Mouse (Mus musculus) T-helper 17 cell (primary cell): ENCODE measurements around the gene Fam168b.

Experiments used
- in situ Hi-C, 2 experiments: fragments of 300-600 bp; cut with MboI, MseI; formaldehyde crosslinking; loops; 1 replicate in 1 of 2; 2 replicates in 1 of 2; pipeline ENCODE4 v1.15.1; 2025; ENCODE audit warnings: high pct_unique_total_duplicates in 2 of 2

Fam168b gene

DNA sequence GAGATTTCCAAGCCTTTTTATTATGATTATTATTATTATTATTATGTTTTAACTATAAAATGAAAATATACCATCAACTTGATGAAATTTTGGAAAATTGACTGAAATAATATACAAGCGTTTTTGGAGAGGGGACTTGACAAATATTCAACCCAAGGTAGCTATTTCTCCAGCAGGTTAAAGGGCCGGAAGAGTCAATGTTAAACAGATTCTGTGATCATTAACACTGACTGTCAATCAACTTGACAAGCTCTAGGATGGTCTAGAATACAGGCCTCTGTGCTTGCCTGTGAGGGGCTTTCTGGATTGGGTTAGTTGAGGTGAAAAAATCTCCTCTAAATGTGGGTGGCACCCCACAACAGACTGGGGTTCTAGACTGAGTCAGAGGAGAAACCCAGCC lies 10.9 kb upstream of the Fam168b start:
- in situ Hi-C loops = loop anchor here (5.0 to 10.0 kb wide), 3 partner anchors 51 to 419 kb away; partner anchors contain the start of genes Ccdc115 (in 1 of the 2) and Imp4 (in 1 of the 2)

DNA sequence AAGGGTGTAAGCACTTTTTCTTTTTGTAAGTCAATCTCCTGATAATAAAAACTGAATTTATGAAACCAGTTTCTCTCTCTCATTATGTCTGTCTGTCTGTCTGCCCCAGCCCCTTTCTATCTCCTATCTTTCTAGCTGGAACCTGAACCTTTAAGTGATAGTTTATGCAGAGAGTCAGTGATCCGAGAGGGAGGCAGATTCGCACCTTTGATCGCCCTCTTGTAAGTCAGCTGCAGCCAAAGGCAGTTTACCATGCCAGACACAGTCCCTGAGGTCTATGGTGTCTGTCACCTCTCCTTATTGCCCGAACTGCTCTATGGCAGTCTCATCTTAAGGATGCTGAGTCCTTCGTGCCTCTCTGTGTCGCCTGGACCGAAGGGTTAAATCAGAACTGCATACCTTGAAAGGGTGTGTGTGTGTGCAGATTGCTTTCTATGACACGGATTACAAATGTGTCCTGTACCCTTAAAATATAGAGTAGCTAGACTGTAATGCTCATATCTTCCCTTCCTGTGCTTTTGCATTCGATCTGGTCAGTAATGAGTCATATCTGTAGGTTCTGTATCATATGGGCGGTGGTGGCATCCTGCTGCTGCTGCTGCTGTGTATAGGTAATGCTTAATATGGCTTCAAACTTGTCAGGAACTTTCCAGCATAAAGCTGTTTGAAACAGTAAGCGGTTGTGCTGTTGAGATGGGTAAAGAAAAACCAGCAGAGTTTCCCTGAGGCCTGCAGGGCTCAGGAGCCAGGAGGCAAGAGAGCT lies 9.4 kb upstream of the Fam168b start:
- in situ Hi-C loops = loop anchor here (5.0 to 10.0 kb wide), 3 partner anchors 50 to 417 kb away; partner anchors contain the start of genes Ccdc115 (in 1 of the 2) and Imp4 (in 1 of the 2)

DNA sequence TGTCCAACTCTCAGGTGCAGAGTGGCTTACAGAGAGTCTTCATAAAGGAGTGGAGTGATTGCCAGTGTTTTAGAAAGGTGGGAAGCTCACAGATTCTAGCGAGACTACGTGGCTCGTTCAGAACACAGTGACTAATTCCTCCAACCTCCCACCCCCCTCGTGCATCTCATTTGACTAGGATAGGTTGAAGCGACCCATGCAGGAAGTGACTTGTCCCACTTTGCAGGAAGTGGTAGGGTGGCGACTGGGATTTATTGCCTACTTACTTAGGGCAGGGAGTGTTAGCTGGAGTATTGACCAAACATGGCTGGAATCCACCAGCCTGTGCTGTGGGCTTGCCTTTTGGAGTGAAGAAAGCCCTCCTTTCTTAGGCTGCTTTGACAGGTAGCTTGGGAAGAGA lies 8.7 kb upstream of the Fam168b start:
- in situ Hi-C loops = loop anchor here (5.0 to 10.0 kb wide), 3 partner anchors 49 to 417 kb away; partner anchors contain the start of genes Ccdc115 (in 1 of the 2) and Imp4 (in 1 of the 2)

DNA sequence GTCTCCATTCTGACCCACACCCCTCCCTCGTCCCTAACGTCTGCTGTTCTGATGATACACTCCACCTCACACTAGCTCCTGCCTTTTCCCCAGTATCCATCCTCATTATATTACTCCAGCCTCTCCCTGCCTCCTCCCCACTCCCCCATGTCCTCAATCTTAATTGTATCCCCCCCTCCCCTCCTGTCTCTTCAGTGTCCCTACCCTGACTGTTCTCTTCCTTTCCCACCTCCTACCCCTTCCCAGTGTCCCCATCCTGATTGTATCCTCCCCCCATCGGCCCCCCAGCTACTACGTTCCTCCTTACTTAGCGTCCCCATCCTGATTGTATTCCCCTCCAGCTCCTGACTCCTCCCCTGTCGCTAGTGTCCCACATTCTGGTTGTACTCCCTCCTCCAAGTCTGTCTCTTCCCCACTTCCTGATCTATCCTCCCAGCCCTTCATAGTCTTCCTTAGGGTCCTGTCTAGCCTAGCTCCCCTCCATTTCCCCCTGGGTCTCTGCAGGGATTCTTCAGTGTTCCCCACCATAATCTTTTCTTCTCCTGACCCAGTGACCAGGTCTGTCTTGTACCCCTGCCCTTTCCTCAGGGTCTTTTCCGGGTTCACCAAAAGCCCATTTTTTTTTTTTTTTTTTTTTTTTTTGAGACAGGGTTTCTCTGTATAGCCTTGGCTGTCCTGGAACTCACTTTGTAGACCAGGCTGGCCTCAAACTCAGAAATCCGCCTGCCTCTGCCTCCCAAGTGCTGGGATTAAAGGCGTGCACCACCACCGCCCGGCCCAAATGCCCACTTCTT lies 7.7 kb upstream of the Fam168b start:
- in situ Hi-C loops = loop anchor here (5.0 to 10.0 kb wide), 3 partner anchors 48 to 416 kb away; partner anchors contain the start of genes Ccdc115 (in 1 of the 2) and Imp4 (in 1 of the 2)

DNA sequence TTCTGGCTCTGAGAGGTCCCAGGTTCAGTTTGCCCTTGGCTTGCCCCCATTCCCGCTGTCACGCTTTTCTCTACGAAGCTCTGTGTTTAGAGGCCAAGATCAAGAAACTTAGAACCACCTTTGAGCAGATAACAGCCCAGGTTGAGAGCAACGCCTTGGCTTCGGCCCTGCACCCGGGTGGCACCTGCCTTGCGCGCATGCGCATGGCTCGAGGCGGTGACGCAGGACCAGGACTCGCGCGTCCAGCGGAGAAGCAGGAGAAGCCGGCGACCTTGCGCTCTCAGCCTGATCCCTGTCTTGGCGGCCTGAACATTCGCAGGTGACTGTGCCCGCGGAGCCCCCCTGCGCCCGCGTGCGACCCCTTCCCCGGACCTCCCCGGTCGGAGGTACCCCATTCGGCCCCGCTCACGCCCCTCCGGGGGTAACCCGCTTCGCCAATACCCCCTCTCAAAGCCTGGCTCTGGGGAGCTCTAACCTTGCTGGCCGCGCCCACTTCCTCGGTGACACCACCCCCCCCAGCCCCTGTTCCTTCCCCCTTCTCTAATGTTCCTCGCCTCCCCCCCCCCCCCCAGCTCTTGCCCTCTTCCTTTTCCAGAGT lies 7.0 kb upstream of the Fam168b start, which contains the start of gene Plekhb2:
TSS of gene Plekhb2 (plus strand) at position 232 of the 598 bp plus-strand sequence.
- in situ Hi-C loops = loop anchor here (5.0 to 25.0 kb wide), 4 partner anchors 48 to 1437 kb away; partner anchors contain the start of genes Ccdc115 (in 2 of the 2) and Imp4 (in 2 of the 2)

DNA sequence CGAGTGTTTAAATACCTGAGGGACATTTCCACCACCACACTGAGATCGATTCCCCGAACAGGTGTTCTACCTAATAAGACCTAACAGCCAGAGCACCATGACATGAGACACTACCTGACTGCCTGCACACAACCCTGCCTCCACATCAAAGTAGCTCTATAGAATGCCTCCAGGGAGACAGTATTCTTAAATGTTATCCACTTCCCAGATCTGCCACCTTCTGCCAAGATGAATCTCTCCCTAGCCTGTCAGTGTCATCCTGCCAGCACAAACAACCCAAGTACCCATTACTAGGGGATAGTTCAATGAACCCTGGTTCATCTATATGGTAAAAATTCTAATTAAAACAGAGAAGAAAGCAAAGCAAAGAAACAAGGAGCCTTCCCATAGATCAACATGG lies 4.2 kb upstream of the Fam168b start:
- in situ Hi-C loops = loop anchor here in 1 of 2 experiments (10.0 to 25.0 kb wide), 2 partner anchors 412 to 1440 kb away; partner anchors contain the start of genes Ccdc115 and Imp4

DNA sequence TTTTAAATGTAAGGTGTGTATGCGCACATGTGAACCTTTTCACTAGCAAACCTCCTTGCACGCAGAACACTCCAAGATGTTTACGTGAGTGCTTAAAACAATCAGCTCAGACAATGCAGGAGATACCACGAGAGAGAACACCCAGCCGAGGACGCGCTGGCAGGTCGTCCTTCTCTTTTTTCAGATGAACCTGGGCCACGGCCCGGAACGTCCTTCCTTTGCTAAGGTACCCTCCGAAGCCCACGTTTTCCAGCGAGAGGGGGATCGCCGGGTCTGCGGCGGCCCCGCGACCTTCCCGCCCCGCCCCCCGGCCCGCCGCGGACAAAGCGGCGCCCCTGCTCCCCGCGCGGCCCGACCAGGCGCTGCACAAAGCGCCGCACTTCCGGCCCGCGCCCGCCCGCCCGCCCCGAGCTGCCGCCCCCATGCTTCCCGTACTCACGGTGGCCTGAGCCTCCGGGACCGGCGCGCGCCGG lies 440 bp downstream of the Fam168b start:
- in situ Hi-C loops = loop anchor here in 1 of 2 experiments (10.0 to 25.0 kb wide), 2 partner anchors 408 to 1445 kb away; partner anchors contain the start of genes Ccdc115 and Imp4

DNA sequence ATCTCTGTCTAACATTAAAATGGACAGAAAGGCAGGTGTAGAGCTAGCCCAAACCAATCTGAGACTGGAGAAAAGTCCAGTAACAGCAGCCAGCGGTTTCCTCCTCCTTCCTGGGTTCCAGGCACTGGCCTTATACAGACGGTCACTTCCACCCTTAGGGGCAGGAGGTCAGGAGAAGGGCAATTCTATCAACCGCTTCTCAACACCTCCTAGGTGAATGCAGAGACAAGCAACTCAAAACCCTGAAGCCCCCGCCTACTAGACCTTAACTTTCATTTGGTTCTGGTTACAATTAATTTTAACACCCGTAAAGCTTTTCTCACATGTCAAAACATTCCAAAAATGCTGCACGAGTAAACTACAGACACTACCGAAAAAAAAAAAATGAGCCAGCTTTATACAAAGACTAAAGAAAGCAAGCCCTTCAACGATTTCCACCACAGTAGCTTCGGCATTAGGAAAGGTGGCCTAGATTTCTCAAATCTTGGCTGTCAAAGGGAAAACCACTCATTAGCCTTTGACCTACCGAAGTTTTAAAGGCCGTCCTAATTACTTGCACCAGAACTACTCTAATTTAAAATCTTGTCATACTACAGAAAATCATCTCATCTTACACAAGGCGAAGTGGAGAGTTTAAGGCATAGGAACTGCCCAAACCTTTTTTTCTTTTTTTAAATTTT lies 1.0 kb downstream of the Fam168b start:
- in situ Hi-C loops = loop anchor here in 1 of 2 experiments (10.0 to 25.0 kb wide), 2 partner anchors 407 to 1445 kb away; partner anchors contain the start of genes Ccdc115 and Imp4

DNA sequence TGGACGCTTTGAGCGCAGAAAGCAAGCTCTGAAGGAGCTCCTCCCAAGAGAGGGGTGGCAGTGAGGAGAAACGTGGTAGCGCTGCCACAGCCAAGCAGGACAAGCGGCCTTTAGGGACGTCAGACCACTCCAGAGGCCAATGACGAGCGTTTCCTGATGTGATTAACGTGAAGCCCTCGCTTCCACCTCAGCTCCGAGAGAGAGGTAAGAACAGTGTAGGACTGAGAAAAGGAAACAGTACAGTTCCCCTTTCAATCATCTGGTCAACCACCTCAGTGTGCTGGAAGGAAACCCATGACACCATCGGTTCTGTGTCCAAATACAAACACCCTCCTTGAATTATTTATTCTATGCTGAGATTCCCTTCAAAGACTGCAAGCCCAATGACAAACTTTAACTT lies 3.6 kb downstream of the Fam168b start:
- in situ Hi-C loops = loop anchor here in 1 of 2 experiments (25.0 kb wide), 1 partner anchor 1448 kb away; no protein-coding TSS in a partner anchor

DNA sequence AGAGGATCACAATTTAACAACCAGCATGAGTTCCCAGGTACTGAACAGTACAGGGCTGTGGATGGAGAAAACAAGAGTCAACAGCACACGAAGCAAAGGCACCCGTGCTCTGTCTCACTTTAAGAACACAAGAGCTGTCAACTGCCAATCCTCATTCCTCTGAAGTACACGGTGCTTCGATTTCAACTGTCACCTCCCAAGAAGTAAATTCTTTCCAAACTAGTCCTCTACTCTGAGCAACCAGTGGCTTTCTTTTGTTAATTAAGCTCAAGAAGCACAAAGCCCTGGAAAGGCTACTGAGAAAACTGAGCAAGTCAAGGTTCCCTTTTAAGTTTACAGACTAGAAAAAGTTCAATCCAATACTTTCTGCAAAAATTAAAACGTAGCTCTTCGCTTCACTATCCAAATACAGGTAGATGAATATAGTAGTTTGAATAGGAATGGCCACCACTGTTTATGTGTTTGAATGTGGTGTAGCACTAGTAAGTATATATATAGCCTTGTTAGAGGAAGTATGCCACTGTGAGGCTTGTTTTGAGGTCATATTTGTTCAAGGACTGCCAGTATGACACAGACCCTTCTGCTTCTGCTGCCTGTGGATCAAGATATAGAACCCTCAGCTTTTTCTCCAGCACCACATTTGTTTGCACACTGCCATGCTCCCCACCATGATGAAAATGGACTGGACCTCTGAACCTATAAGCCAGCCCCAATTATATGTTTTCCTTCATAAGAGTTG lies 4.7 kb downstream of the Fam168b start:
- in situ Hi-C loops = loop anchor here in 1 of 2 experiments (25.0 kb wide), 1 partner anchor 1449 kb away; no protein-coding TSS in a partner anchor

DNA sequence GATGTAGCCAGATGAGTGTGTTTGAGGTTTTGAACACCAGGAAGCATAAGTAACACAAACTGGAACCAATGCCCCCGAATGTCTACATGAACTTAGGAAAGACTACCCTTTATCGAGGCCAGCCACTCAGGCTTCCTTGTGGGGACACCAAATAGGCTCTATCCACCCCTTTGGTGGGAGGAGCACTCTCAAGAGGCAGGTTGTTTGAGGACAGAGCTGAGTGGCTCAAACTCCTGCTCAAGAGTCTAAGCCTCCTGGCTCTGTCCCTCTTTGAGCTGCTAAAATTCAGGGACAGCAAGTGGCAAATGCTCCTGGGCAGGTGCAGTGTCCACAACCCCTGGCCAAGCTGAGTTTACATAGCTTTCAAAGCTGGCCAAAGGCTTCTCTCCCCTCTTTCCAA lies 8.0 kb downstream of the Fam168b start:
- in situ Hi-C loops = loop anchor here in 1 of 2 experiments (25.0 kb wide), 1 partner anchor 1452 kb away; no protein-coding TSS in a partner anchor

DNA sequence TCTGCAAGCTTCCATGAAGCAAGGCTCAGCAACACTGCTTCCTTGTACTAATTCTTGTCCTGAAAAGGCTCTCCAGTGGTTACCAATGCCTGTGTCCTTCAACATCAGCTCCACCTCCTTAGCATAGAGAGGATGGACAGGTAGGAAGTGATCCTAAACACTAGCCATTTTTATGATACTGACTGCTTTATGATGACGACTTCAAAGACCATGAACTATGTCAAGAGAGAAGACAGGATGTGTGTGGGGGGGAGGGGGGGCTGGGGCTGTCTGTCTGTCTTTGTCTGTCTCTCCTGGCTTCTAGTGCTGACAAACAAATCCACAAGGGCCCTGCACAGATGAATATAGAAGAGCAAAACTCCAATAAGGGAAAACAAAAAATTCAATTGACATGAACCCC lies 11.5 kb downstream of the Fam168b start:
- in situ Hi-C loops = loop anchor here in 1 of 2 experiments (25.0 kb wide), 1 partner anchor 1456 kb away; no protein-coding TSS in a partner anchor

DNA sequence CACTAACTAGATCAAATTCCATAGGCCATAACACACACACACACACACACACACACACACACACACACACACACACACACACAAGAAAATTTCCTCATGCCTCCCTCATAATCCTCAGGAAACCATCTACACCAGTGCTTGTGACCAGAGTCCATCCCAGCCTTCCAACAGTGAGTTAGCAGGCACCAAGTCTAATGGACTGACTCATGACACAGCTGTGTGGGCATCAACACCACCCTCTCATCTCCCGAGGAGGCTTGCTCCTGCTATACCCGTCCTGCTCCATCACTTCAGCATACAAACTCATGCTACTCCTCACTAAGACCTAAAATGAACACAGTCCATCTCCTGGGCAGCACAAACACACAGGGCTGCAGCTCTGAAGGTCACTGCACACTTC lies 11.9 kb downstream of the Fam168b start:
- in situ Hi-C loops = loop anchor here in 1 of 2 experiments (25.0 kb wide), 1 partner anchor 1456 kb away; no protein-coding TSS in a partner anchor

DNA sequence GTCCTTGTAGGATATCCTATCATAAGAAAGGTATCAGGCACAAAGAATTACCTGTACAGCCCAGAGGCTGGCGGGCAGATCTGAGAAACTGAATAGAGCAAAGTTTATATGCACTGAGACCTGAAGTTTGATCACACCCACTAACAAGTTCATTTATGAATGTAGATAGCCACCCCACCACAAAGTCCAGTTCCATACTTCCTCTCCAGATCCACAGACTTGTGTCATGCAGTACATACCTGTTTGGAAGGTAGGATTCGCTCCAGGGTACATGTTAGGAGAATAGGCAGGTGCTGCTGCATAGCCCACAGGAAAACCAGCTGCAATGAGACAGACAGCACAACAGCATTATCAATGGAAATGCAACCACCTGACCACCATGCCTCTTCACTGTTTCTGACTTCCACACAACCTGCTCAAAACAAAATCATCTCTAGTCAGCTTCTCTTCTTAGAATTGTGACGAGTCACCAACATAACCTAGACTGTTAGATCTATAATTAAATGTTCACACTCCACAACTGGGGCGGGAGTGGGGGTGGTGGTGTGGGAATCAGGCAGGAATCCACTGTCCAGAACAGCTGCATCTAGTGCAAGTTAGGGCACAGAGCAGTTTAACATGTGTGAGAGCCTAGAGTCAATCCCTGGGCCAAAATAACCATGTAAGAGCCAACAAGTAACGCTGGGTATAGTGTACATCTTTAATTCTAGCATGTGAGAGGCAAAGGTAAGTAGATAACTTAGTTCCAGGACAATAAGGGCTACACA lies 14.2 kb downstream of the Fam168b start:
- in situ Hi-C loops = loop anchor here in 1 of 2 experiments (25.0 kb wide), 1 partner anchor 1459 kb away; no protein-coding TSS in a partner anchor

DNA sequence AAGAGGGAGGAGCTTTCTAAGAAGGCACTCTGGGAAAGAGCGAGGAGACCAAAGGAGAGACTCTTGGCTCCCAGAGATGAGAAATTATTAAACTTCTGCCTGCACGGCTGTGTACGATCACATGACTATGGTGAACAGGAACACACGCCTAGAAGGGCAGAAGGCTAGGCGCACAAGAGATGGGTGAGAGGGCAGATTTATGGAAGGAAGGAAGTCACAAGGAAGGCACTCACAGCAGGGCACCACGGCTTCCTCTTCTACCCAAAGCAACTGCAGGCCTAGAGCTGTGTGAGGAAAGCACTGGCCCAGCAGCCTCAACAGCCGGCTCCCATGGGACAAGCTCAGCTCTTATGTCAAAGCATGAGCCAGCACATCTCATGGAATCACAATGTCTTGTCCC lies 15.0 kb downstream of the Fam168b start:
- in situ Hi-C loops = loop anchor here in 1 of 2 experiments (25.0 kb wide), 1 partner anchor 1459 kb away; no protein-coding TSS in a partner anchor

DNA sequence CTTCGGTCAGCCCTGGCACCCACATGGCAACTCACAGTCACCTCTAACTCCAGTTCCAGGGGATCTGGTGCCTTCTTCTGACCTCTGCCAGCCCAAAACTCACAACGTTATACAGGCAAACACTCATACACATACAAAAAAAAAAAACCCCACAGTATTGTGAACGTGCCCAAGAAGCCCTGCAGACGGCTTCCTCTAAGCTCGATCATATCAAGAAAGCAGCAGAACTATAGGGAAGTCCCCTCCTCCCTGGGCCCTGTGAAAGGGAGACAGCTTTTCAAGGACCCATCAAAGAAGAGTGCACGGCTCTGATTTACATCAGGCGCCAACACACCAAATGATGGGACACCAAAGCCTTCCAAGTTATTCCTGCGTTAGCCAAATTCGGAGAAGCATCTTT lies 17.0 kb downstream of the Fam168b start:
- in situ Hi-C loops = loop anchor here in 1 of 2 experiments (25.0 kb wide), 1 partner anchor 1461 kb away; no protein-coding TSS in a partner anchor

DNA sequence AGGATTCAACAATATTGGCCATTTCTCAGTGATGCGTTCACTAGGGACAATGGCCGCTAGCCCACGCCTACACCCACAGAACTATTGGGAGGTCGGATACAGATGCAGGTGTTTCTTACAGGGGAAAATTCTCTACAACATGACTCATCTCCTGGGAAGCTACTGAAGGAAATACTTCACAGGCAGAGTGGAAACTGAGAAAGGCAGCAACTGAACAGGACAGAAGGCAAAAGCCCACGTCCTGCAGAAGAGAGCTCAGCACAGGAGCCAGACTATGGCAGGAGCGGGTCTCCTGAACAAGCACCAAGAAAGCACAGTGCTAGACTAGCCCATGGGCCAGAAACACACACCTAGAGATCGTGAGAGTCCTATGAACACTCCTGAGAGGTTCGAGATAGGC lies 18.7 kb downstream of the Fam168b start:
- in situ Hi-C loops = no loop called here

DNA sequence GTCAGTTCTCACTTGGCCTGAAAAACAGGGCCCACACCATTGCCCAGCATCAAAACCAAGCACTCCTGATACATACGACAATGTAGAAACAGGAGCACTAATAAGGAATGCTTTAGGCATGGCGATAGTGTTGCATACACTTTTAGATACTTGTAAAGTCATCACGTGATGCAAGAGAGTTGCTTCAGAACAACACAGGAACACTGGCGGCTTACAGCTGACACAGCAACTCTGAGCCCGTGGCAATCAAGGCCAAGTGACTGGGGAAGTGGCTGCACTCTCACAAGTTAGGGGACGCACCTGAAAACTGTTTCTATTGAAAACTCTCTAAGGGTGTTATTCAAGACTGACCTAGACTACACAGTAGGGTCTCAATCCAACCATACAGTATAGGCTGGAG lies 19.5 kb downstream of the Fam168b start:
- in situ Hi-C loops = no loop called here
